Mouse (Mus musculus) kidney, embryonic 15.5 days (tissue): ENCODE measurements around the gene Plpp6. TPM values are rescaled to one million over a fixed set of nuclear protein-coding genes. Genes with fewer than 3 reads are reported as not detected.

Experiments
- ATAC-seq: fragments of 200-750 bp; cut with Nextera tagmentation; replicated peaks from 2 replicates; pipeline ENCODE4 v1.8.0; 2017; ENCODE audit warnings: moderate TSS enrichment; ENCODE audit not compliant: low FRiP score
- H3K27ac ChIP-seq: fragments of 300-500 bp; sonication (generic); 2 replicates; pipeline ENCODE4 v1.5.1; 2015; ENCODE audit warnings: mild to moderate bottlenecking, inconsistent platforms
- H3K27me3 ChIP-seq: fragments of 300-500 bp; sonication (generic); 2 replicates; pipeline ENCODE4 v1.6.1; 2015; ENCODE audit warnings: inconsistent platforms
- H3K36me3 ChIP-seq: fragments of 300-500 bp; sonication (generic); 2 replicates; pipeline ENCODE4 v1.6.1; 2015; ENCODE audit warnings: inconsistent platforms
- H3K4me1 ChIP-seq: fragments of 300-500 bp; sonication (generic); 2 replicates; pipeline ENCODE4 v1.6.1; 2015; ENCODE audit warnings: inconsistent platforms
- H3K4me2 ChIP-seq: fragments of 300-500 bp; sonication (generic); 2 replicates; pipeline ENCODE4 v1.6.1; 2015; ENCODE audit warnings: moderate library complexity, mild to moderate bottlenecking, inconsistent platforms
- H3K4me3 ChIP-seq: fragments of 300-500 bp; sonication (generic); replicated peaks from 2 replicates; pipeline ENCODE4 v1.5.1; 2015; ENCODE audit warnings: mild to moderate bottlenecking, inconsistent platforms
- H3K9ac ChIP-seq: fragments of 300-500 bp; sonication (generic); 2 replicates; pipeline ENCODE4 v1.6.1; 2015; ENCODE audit warnings: mild to moderate bottlenecking, inconsistent platforms
- H3K9me3 ChIP-seq: fragments of 300-500 bp; sonication (generic); replicated peaks from 2 replicates; pipeline ENCODE4 v1.6.1; 2016; ENCODE audit warnings: inconsistent platforms
- WGBS: fragments of 180-500 bp; shearing (Covaris S2); methylation state at CpG from one replicate; pipeline ENCODE4 v1.1.7; 2015; ENCODE audit warnings: mixed read lengths; 5-methylcytosine and 5-hydroxymethylcytosine counted together
- polyA plus RNA-seq: library from polyadenylated mRNA; unstranded; fragments of >200 nt; fragmentation: Nextera tagmentation; extraction: Ambion mirVana; gene quantifications from 2 replicates; pipeline ENCODE4 v1.2.1, GENCODE M21; 2015

Plpp6 gene
- polyA plus RNA-seq, 1 experiment from 2014 or later, result 9.9 TPM

DNA sequence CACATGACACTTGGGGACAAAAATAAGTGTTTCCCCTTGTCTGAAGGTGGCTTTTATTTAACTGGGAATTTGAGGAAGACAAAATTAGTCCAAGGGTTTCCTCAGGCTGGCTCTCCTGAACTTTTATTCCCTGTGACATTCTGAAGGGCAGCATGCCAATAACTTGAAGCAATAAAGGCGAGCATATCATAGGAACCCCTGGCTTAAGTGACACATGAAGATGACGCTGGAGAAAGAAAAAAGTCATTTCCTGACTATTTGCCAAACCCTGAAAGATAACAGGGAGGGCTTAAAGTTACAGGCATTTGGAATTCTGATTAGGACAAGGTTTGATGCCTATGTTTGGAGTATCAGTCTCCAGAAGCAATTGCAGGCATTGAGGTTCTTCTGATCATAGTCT, 16.4 kb upstream of the Plpp6 start:
- no peak for ATAC-seq
- Histone ChIP-seq H3K4me3 (no peak overlapping the region), H3K27ac (no peak overlapping the region), H3K9me3 (no peaks in the 10 kb centered on the region), H3K4me1 (no peaks in the 10 kb centered on the region), H3K27me3 (no peaks in the 10 kb centered on the region), H3K9ac (no peak overlapping the region), H3K4me2 (no peak overlapping the region), H3K36me3 (no peaks in the 10 kb centered on the region)
- WGBS, result 65% methylated on average over 2 of the region's 2 CpGs

DNA sequence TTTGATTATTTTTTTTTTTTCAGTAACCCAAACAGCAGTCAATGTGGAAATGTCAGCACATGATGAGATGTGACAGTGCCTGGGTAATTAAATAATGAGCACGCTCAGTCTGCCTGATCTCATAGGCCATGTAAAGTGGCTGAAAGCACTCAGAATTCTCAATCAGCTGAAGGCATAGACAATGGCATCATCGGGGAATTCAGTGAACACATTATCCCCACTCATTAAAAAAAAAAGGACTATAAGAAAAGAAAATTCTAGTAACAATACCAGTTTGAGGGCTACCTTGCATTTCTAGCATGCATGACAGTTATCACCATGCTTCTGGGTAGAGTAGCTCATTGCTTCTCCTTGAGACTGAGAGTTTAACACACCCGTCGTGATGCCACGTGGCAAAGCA, 12.5 kb upstream of the Plpp6 start:
- Histone ChIP-seq H3K27me3 (no peaks in the 10 kb centered on the region), H3K36me3 (no peaks in the 10 kb centered on the region), H3K9ac (no peak overlapping the region), H3K4me2 (no peak overlapping the region), H3K27ac (no peak overlapping the region), H3K4me1 (no peaks in the 10 kb centered on the region), H3K4me3 (no peak overlapping the region), H3K9me3 (no peaks in the 10 kb centered on the region)
- ATAC-seq, result no peak
- 83% methylated on average over 5 of the region's 5 CpGs for WGBS

GRCm38 (mm10) chr19:28963113-28963512, 640 bp upstream of the Plpp6 start:
- peak overlapping the region; percentile 85 for H3K4me2 ChIP-seq
- peaks cover 10% of the 10 kb centered on the region; the same call in 1 of the 2 replicates for H3K27me3 ChIP-seq
- peaks cover 15% of the 10 kb centered on the region for H3K4me1 ChIP-seq
- no peaks in the 10 kb centered on the region for H3K9me3 ChIP-seq
- peak overlapping the region; percentile 89 for H3K4me3 ChIP-seq
- WGBS, result 47% methylated on average over 3 of the region's 3 CpGs
- H3K36me3 ChIP-seq, result no peaks in the 10 kb centered on the region
- no peak overlapping the region for H3K27ac ChIP-seq
- no peak for ATAC-seq
- no peak overlapping the region for H3K9ac ChIP-seq

GRCm38 (mm10) chr19:28963513-28963841, 276 bp upstream of the Plpp6 start:
- peaks cover 15% of the 10 kb centered on the region for H3K4me1 ChIP-seq
- peak overlapping the region; percentile 75 for H3K9ac ChIP-seq
- WGBS, result 2% methylated on average over 4 of the region's 4 CpGs
- no peak overlapping the region for H3K27ac ChIP-seq
- H3K4me2 ChIP-seq, result peak overlapping the region; percentile 85
- peak overlapping the region; percentile 89 for H3K4me3 ChIP-seq
- no peaks in the 10 kb centered on the region for H3K36me3 ChIP-seq
- ATAC-seq, result no peak
- H3K27me3 ChIP-seq, result peaks cover 10% of the 10 kb centered on the region; the same call in 1 of the 2 replicates
- no peaks in the 10 kb centered on the region for H3K9me3 ChIP-seq

DNA sequence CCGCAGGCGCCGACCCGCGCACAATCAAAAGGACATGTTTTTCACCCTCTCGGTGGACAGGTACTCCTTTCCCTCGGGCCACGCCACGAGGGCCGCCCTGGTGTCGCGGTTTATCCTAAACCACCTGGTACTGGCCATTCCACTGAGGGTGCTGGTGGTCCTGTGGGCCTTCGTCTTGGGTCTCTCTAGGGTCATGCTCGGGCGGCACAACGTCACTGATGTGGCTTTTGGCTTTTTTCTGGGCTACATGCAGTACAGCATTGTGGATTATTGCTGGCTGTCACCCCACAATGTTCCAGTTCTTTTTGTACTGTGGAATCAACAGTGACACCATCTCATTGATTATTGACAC, 775 bp downstream of the Plpp6 start:
- peak; percentile 52 for ATAC-seq
- Histone ChIP-seq H3K36me3 (no peaks in the 10 kb centered on the region), H3K4me3 (peak overlapping the region; percentile 89), H3K9me3 (no peaks in the 10 kb centered on the region), H3K27ac (peak overlapping the region; percentile 79; the same call in 1 of the 2 replicates), H3K27me3 (peaks cover 10% of the 10 kb centered on the region; the same call in 1 of the 2 replicates), H3K4me2 (peak overlapping the region; percentile 85), H3K4me1 (peaks cover 15% of the 10 kb centered on the region), H3K9ac (peak overlapping the region; percentile 75)
- 6% methylated on average over 16 of the region's 16 CpGs for WGBS

GRCm38 (mm10) chr19:28967652-28968051, 3.9 kb downstream of the Plpp6 start, which contains the start of gene 4430402I18Rik:
Gene 4430402I18Rik, minus strand, starts transcription at chr19:28967800.
- Histone ChIP-seq H3K9ac (no peak within 1 kb of the TSS), H3K36me3 (no peaks in the 10 kb centered on the region), H3K4me1 (peaks cover 18% of the 10 kb centered on the region), H3K4me3 (no peak within 1 kb of the TSS), H3K27ac (no peak within 1 kb of the TSS), H3K9me3 (no peaks in the 10 kb centered on the region), H3K4me2 (no peak within 1 kb of the TSS), H3K27me3 (peaks cover 5% of the 10 kb centered on the region; the same call in 1 of the 2 replicates)
- WGBS, result 8% methylated on average over 11 of the region's 11 CpGs
- 0 out of 2 replicates have a peak, but pooled peaks have one; percentile 17 for ATAC-seq

GRCm38 (mm10) chr19:28968178-28968577, 4.4 kb downstream of the Plpp6 start:
- Histone ChIP-seq H3K27ac (no peak overlapping the region), H3K9ac (no peak overlapping the region), H3K9me3 (no peaks in the 10 kb centered on the region), H3K27me3 (peaks cover 3% of the 10 kb centered on the region; the same call in 1 of the 2 replicates), H3K4me1 (peaks cover 18% of the 10 kb centered on the region), H3K36me3 (no peaks in the 10 kb centered on the region), H3K4me3 (no peak overlapping the region), H3K4me2 (no peak overlapping the region)
- WGBS, result 73% methylated on average over 4 of the region's 4 CpGs
- no peak for ATAC-seq

DNA sequence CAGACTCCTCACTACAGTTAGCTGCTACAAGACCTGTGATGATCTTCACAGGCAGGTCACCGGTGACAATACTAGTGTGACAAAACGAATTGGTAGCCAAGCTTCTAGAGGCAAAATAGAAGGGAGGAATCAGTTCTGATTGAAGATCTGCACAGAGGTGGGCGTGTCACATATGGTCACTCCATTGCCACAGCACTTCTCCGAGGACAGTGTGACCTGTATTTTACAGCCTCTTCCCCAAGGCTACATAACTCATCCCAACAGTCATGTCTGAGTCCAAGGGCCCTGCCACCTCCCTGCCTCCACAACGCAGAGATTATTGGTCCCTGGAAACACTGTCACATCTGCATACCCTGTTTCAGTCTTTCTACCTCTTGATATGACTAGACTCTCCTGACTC, 5.5 kb downstream of the Plpp6 start:
- Histone ChIP-seq H3K36me3 (no peaks in the 10 kb centered on the region), H3K9ac (no peak overlapping the region), H3K27me3 (peaks cover 3% of the 10 kb centered on the region; the same call in 1 of the 2 replicates), H3K9me3 (no peaks in the 10 kb centered on the region), H3K4me3 (no peak overlapping the region), H3K4me2 (no peak overlapping the region), H3K4me1 (peaks cover 18% of the 10 kb centered on the region), H3K27ac (no peak overlapping the region)
- WGBS, result 68% methylated on average over 5 of the region's 5 CpGs
- no peak for ATAC-seq

- H3K4me1 ChIP-seq, result peaks cover 15% of the 10 kb centered on the region
- H3K4me3 ChIP-seq, result no peak overlapping the region
- H3K36me3 ChIP-seq, result no peaks in the 10 kb centered on the region
- H3K9ac ChIP-seq, result no peak overlapping the region
- 46% methylated on average over 11 of the region's 11 CpGs for WGBS
- no peak overlapping the region for H3K27ac ChIP-seq
- no peak overlapping the region for H3K4me2 ChIP-seq
- H3K9me3 ChIP-seq, result no peaks in the 10 kb centered on the region
- peaks cover 8% of the 10 kb centered on the region; the same call in 1 of the 2 replicates for H3K27me3 ChIP-seq
- no peak for ATAC-seq
These were observed 6.5 kb downstream of the Plpp6 start for GRCm38 (mm10) chr19:28970251-28970650.

DNA sequence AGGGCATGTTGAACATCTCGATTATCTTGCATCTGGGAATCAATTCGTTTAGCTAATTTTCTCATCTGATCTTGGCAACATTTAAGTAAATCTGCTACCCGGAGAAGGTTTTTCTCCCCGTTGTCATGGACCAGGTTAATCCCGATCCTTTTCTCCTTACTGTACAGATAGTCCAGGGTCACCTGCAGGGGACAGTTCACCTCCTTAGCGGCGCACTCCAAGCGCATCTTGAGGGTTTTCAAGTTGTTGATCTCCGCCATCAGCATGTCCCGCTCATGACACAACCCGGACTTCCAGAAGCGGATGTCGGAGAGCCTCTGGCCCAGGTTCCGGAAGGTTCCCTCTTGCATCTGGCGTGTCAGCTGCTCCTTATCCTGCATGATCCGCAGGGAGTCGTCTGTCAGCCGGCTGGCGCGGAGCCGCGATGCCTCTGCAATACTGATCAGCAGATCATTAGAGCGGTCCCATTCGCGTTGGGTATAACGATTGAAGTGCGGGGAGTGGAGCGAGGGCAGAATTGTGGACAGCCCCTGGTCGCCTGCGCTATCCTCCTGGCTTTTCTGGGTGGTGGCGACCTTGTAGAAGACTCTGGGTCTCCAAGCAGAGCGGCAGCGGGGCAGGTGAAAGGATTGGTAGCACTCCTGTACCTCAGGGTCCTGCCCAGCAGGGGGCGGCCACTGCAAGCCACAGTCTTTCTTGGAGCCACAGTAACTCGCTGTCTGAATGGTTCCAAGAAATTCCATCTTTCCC, 11.3 kb downstream of the Plpp6 start:
- H3K4me2 ChIP-seq, result peak overlapping the region; percentile 76
- peaks cover 9% of the 10 kb centered on the region for H3K4me1 ChIP-seq
- peak overlapping the region; percentile 40 for H3K4me3 ChIP-seq
- no peak overlapping the region for H3K9ac ChIP-seq
- H3K36me3 ChIP-seq, result no peaks in the 10 kb centered on the region
- ATAC-seq, result peak; percentile 46; the same call in 1 of the 2 replicates
- 0 out of 2 replicates have a peak, but pooled peaks cover 8% of the 10 kb centered on the region for H3K27me3 ChIP-seq
- H3K27ac ChIP-seq, result no peak overlapping the region
- WGBS, result 20% methylated on average over 35 of the region's 35 CpGs
- H3K9me3 ChIP-seq, result no peaks in the 10 kb centered on the region

- Histone ChIP-seq H3K4me1 (no peaks in the 10 kb centered on the region), H3K9ac (no peak overlapping the region), H3K36me3 (no peaks in the 10 kb centered on the region), H3K4me2 (no peak overlapping the region), H3K27me3 (0 out of 2 replicates have a peak, but pooled peaks cover 7% of the 10 kb centered on the region), H3K4me3 (no peak overlapping the region), H3K27ac (no peak overlapping the region), H3K9me3 (no peaks in the 10 kb centered on the region)
- WGBS, result 82% methylated on average over 7 of the region's 7 CpGs
- ATAC-seq, result no peak
These were observed 18.9 kb downstream of the Plpp6 start for GRCm38 (mm10) chr19:28982617-28983016.

GRCm38 (mm10) chr19:28989515-28989914, 25.8 kb downstream of the Plpp6 start:
- peak overlapping the region; percentile 77 for H3K4me3 ChIP-seq
- H3K9me3 ChIP-seq, result no peaks in the 10 kb centered on the region
- H3K4me2 ChIP-seq, result peak overlapping the region; percentile 68
- 49% methylated on average over 8 of the region's 8 CpGs for WGBS
- peaks cover 12% of the 10 kb centered on the region for H3K4me1 ChIP-seq
- H3K27ac ChIP-seq, result 0 out of 2 replicates have a peak overlapping the region, but pooled peaks have one; percentile 84
- H3K36me3 ChIP-seq, result peaks cover 16% of the 10 kb centered on the region
- 0 out of 2 replicates have a peak, but pooled peaks cover 10% of the 10 kb centered on the region for H3K27me3 ChIP-seq
- peak overlapping the region; percentile 77 for H3K9ac ChIP-seq
- no peak for ATAC-seq
